Mouse (Mus musculus): Measurements from ENCODE around the gene Arl3.
A peak's percentile ranks its signal among the peaks of the same experiment; 100 is the strongest.

DNA sequence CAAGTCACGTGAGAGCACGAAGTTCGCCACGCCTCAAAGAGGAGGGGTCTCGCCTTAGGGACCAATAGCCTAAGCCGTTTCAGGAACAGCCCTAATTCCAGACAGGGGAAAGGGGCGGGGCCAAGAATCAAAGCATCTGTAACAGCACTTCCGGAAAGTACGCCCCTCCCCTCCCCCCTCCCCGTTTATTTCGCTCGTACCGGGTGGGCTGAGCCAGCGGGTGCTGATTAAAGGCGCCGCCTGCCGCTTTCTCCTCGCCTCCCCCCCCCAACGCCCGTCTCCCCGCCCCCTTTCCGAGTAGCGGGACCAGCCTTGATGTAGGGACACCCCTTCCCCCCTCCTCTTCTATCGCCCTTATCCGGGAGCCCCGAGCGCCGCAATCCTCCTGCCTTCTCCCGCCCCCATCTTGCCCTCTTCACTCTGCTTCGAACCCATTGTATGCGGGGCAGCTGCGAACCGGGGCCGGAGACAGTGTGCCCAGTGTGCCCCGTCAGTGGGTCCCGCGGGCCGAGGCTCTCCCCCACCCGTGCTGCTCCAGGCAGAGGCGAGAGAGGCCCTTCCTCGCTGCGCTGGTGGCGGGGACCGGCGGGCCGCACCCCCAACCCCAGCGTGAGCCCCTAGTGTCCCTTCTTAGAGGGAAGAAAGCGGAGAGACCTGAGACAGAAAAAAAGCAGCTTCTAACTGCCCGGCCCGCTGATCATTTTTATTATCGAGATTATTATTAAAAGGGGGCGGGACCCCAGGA lies 73.0 kb downstream of the Arl3 start:
- TF ChIP-seq POLR2A (IDR thresholded peaks at IDR 0.05; ENCODE audit: low read depth, low read length), result peak; percentile 41
- TF ChIP-seq CTCF (IDR thresholded peaks at IDR 0.05; ENCODE audit: extremely low read depth, insufficient read depth, insufficient read length, insufficient replicate concordance), result no peak
